ENCODE assay signal across 8 mouse cellular contexts in genomic region chr8:90496658-90497163, GRCm38 (mm10).
A peak's percentile ranks its signal among the peaks of the same experiment; 100 is the strongest.
DNase-seq lines count a peak whose midpoint lies in the region; ATAC-seq lines count a peak whose summit lies in the region.

No protein-coding gene starts in this region.

- no peak overlapping the region for H3K27ac ChIP-seq in heart, embryonic 15.5 days
- peak overlapping the region; percentile 62; the same call in 1 of the 2 replicates for H3K27ac ChIP-seq in limb, embryonic 11.5 days (replicated peaks; ENCODE audit: low read depth, low read length)

- H3K36me3 ChIP-seq in heart, embryonic 15.5 days, result no peaks in the 10 kb centered on the region
- no peaks in the 10 kb centered on the region for H3K36me3 ChIP-seq in limb, embryonic 11.5 days (ENCODE audit: control insufficient read depth, insufficient read depth, low read length)

- no peaks in the 10 kb centered on the region for H3K27me3 ChIP-seq in heart, embryonic 15.5 days
- H3K27me3 ChIP-seq in limb, embryonic 11.5 days (ENCODE audit: control insufficient read depth, insufficient read depth, low read length), result no peaks in the 10 kb centered on the region

- no peak for ATAC-seq in heart, embryonic 15.5 days (replicated peaks; ENCODE audit: insufficient number of reproducible peaks, insufficient read depth, low FRiP score, low read depth)
- peak; percentile 73; the same call in 1 of the 2 replicates for ATAC-seq in limb, embryonic 11.5 days (ENCODE audit: insufficient number of reproducible peaks, low FRiP score, low TSS enrichment, low read depth)

- 0 out of 2 replicates have a peak overlapping the region, but pooled peaks have one; percentile 33 for H3K9ac ChIP-seq in heart, embryonic 15.5 days
- H3K9ac ChIP-seq in limb, embryonic 11.5 days (ENCODE audit: low read length), result peak overlapping the region; percentile 49

- H3K4me3 ChIP-seq in heart, embryonic 15.5 days, result peak overlapping the region; percentile 26; the same call in 1 of the 2 replicates
- H3K4me3 ChIP-seq in limb, embryonic 11.5 days (ENCODE audit: low read depth, low read length), result no peak overlapping the region

- H3K9me3 ChIP-seq in heart, embryonic 15.5 days (replicated peaks), result no peaks in the 10 kb centered on the region
- H3K9me3 ChIP-seq in limb, embryonic 11.5 days (ENCODE audit: control insufficient read depth, low read length), result no peaks in the 10 kb centered on the region

- peak; percentile 50 for DNase-seq in layer of hippocampus, adult 11-12 months (ENCODE audit: low spot score)
- no peak for DNase-seq in layer of hippocampus, adult 9-10 months (ENCODE audit: low spot score)
- peak; percentile 93 for DNase-seq in embryo, embryonic 11 days
- DNase-seq in limb, embryonic 11.5 days (ENCODE audit: low spot score), result peak; percentile 72
- peak; percentile 39 for DNase-seq in right cerebral cortex, postnatal 25 days
- DNase-seq in adipocyte (ENCODE audit: low spot score), result no peak
- no peak for DNase-seq in frontal cortex, postnatal 25 days (ENCODE audit: low spot score in 2 of 2)

- peaks cover 7% of the 10 kb centered on the region for H3K4me1 ChIP-seq in heart, embryonic 15.5 days (replicated peaks)
- peaks cover 16% of the 10 kb centered on the region for H3K4me1 ChIP-seq in limb, embryonic 11.5 days (ENCODE audit: control insufficient read depth, insufficient read depth, low read length)

- H3K4me2 ChIP-seq in heart, embryonic 15.5 days, result peak overlapping the region; percentile 62
- peak overlapping the region; percentile 37 for H3K4me2 ChIP-seq in limb, embryonic 11.5 days (ENCODE audit: low read depth, severe bottlenecking)

- 9% methylated on average over 13 of the region's 13 CpGs for WGBS in heart, embryonic 15.5 days
- WGBS in limb, embryonic 11.5 days, result 10% methylated on average over 13 of the region's 13 CpGs

Comparison
In these comparisons a context has a peak if more than half of its experiments do, and no peak if none do; other contexts are left out.
1. DNase-seq: peak in layer of hippocampus, adult 11-12 months (single experiment), embryo, embryonic 11 days (single experiment), limb, embryonic 11.5 days (single experiment) and right cerebral cortex, postnatal 25 days (single experiment); none in layer of hippocampus, adult 9-10 months (single experiment), adipocyte (single experiment) and frontal cortex, postnatal 25 days (0 of 2).